Mouse (Mus musculus) CH12.LX (cell line): Measurements from ENCODE around the gene Endog. TPM values are rescaled to one million over a fixed set of nuclear protein-coding genes. Genes with fewer than 3 reads are reported as not detected.
A peak's percentile ranks its signal among the peaks of the same experiment; 100 is the strongest.

Source experiments
- DNase-seq: peaks from one replicate; pipeline ENCODE4 v3.0.0-alpha.2; 2013; ENCODE audit errors: extremely low read depth
- H3K27ac ChIP-seq: 2 replicates; pipeline ENCODE4 v1.5.1; 2012; ENCODE audit warnings: low read depth, mild to moderate bottlenecking, control low read depth, moderate library complexity; ENCODE audit not compliant: insufficient read depth
- H3K27me3 ChIP-seq: replicated peaks from 2 replicates; pipeline ENCODE3; 2012; ENCODE audit warnings: inconsistent platforms
- H3K36me3 ChIP-seq, 2 experiments: replicated peaks in 1 of 2; 2 replicates each; pipeline versions ENCODE3 to v1.6.1; 2012; ENCODE audit warnings: inconsistent platforms in 1 of 2, low read length in 1 of 2, mild to moderate bottlenecking in 1 of 2, mixed read lengths in 1 of 2, moderate library complexity in 1 of 2; ENCODE audit not compliant: control insufficient read depth in 1 of 2, insufficient read depth in 1 of 2
- H3K4me1 ChIP-seq, 2 experiments: 2 replicates each; pipeline ENCODE4 v1.6.1; 2012; ENCODE audit warnings: inconsistent platforms in 1 of 2, moderate library complexity in 1 of 2; ENCODE audit not compliant: insufficient read depth in 2 of 2, control insufficient read depth in 1 of 2
- H3K4me2 ChIP-seq: 2 replicates; pipeline ENCODE4 v1.6.1; 2012; ENCODE audit warnings: low read depth, mild to moderate bottlenecking, control low read depth; ENCODE audit not compliant: poor library complexity, insufficient read depth, severe bottlenecking
- H3K4me3 ChIP-seq, 3 experiments: fragments of 150-350 bp in 1 of 3; sonication (generic) in 1 of 3; replicated peaks in 1 of 3; 2 replicates each; pipeline versions ENCODE3 to v1.5.1; 2011 to 2012; ENCODE audit warnings: low read depth in 2 of 3, low read length in 2 of 3, mild to moderate bottlenecking in 2 of 3, moderate library complexity in 2 of 3, control low read depth in 1 of 3, improper control_type of control experiment in 1 of 3, inconsistent platforms in 1 of 3, mixed read lengths in 1 of 3; ENCODE audit not compliant: poor library complexity in 1 of 3
- H3K79me2 ChIP-seq: replicated peaks from 2 replicates; pipeline ENCODE4 v1.6.1; 2012; ENCODE audit warnings: mild to moderate bottlenecking, moderate library complexity; ENCODE audit not compliant: control insufficient read depth, poor library complexity, insufficient read depth, severe bottlenecking; ENCODE audit errors: extremely low read depth
- H3K9ac ChIP-seq: 2 replicates; pipeline ENCODE4 v1.6.1; 2012; ENCODE audit warnings: low read depth, mild to moderate bottlenecking, control low read depth, moderate library complexity; ENCODE audit not compliant: insufficient read depth
- H3K9me3 ChIP-seq: replicated peaks from 2 replicates; pipeline ENCODE3; 2012; ENCODE audit warnings: low read length, inconsistent platforms, mixed read lengths
- BHLHE40 ChIP-seq: IDR thresholded peaks from 2 replicates; pipeline ENCODE4 v1.6.1; 2011; ENCODE audit warnings: mild to moderate bottlenecking, low read depth, low read length, improper control_type of control experiment
- CHD1 ChIP-seq: IDR thresholded peaks from 2 replicates; pipeline ENCODE4 v1.6.1; 2012; ENCODE audit warnings: low read depth, low read length, improper control_type of control experiment, inconsistent platforms
- CHD2 ChIP-seq: IDR thresholded peaks from 2 replicates; pipeline ENCODE4 v1.6.1; 2011; ENCODE audit warnings: low read length, improper control_type of control experiment
- CTCF ChIP-seq, 2 experiments: IDR thresholded peaks in 1 of 2; conservative IDR thresholded peaks in 1 of 2; 2 replicates each; pipeline ENCODE4 v1.5.1; 2011 to 2012; ENCODE audit warnings: low read depth in 2 of 2, low read length in 2 of 2, improper control_type of control experiment in 1 of 2, inconsistent platforms in 1 of 2, mild to moderate bottlenecking in 1 of 2, moderate library complexity in 1 of 2
- E2F4 ChIP-seq: IDR thresholded peaks from 2 replicates; pipeline ENCODE4 v1.6.1; 2011; ENCODE audit warnings: low read depth, low read length, improper control_type of control experiment; ENCODE audit not compliant: insufficient replicate concordance
- ELF1 ChIP-seq: IDR thresholded peaks from 2 replicates; pipeline ENCODE4 v1.6.1; 2014; ENCODE audit warnings: low read depth, mild to moderate bottlenecking, inconsistent platforms, low read length, improper control_type of control experiment
- EP300 ChIP-seq: IDR thresholded peaks from 2 replicates; pipeline ENCODE4 v1.6.1; 2011; ENCODE audit warnings: low read length, improper control_type of control experiment
- ETS1 ChIP-seq: conservative IDR thresholded peaks from 2 replicates; pipeline ENCODE4 v1.6.1; 2012; ENCODE audit warnings: low read depth, mild to moderate bottlenecking, inconsistent platforms, low read length, improper control_type of control experiment, moderate library complexity
- GABPA ChIP-seq: IDR thresholded peaks from 2 replicates; pipeline ENCODE4 v1.6.1; 2012; ENCODE audit warnings: low read depth, low read length, improper control_type of control experiment, inconsistent platforms; ENCODE audit not compliant: insufficient replicate concordance
- HCFC1 ChIP-seq: IDR thresholded peaks from 2 replicates; pipeline ENCODE4 v1.6.1; 2012; ENCODE audit warnings: low read depth, mild to moderate bottlenecking, inconsistent platforms, low read length, improper control_type of control experiment
- IRF4 ChIP-seq: IDR thresholded peaks from 2 replicates; pipeline ENCODE4 v1.6.1; 2014; ENCODE audit warnings: low read depth, mild to moderate bottlenecking, inconsistent platforms, low read length, improper control_type of control experiment
- JUN ChIP-seq: IDR thresholded peaks from 2 replicates; pipeline ENCODE4 v1.6.1; 2011; ENCODE audit warnings: low read depth, mild to moderate bottlenecking, low read length, improper control_type of control experiment, moderate library complexity; ENCODE audit not compliant: insufficient read depth
- JUND ChIP-seq: conservative IDR thresholded peaks from 2 replicates; pipeline ENCODE4 v1.6.1; 2011; ENCODE audit warnings: low read depth, low read length, improper control_type of control experiment
- KAT2A ChIP-seq: IDR thresholded peaks from 2 replicates; pipeline ENCODE4 v1.6.1; 2012; ENCODE audit warnings: low read length, improper control_type of control experiment, inconsistent platforms; ENCODE audit not compliant: insufficient replicate concordance
- MAFK ChIP-seq: IDR thresholded peaks from 2 replicates; pipeline ENCODE4 v1.6.1; 2011; ENCODE audit warnings: low read length, improper control_type of control experiment; ENCODE audit not compliant: insufficient replicate concordance
- MAX ChIP-seq: IDR thresholded peaks from 2 replicates; pipeline ENCODE4 v1.6.1; 2011; ENCODE audit warnings: low read length, improper control_type of control experiment
- MAZ ChIP-seq: IDR thresholded peaks from 2 replicates; pipeline ENCODE4 v1.6.1; 2012; ENCODE audit warnings: low read depth, mild to moderate bottlenecking, inconsistent platforms, low read length, improper control_type of control experiment, moderate library complexity
- MEF2A ChIP-seq: IDR thresholded peaks from 2 replicates; pipeline ENCODE4 v1.6.1; 2014; ENCODE audit warnings: low read depth, mild to moderate bottlenecking, inconsistent platforms, low read length, improper control_type of control experiment, borderline replicate concordance
- MXI1 ChIP-seq: IDR thresholded peaks from 2 replicates; pipeline ENCODE4 v1.6.1; 2011; ENCODE audit warnings: mild to moderate bottlenecking, low read depth, low read length, improper control_type of control experiment
- MYC ChIP-seq: IDR thresholded peaks from 2 replicates; pipeline ENCODE4 v1.6.1; 2011; ENCODE audit warnings: low read depth, mild to moderate bottlenecking, improper control_type of control experiment, low read length
- NELFE ChIP-seq: IDR thresholded peaks from 2 replicates; pipeline ENCODE4 v1.6.1; 2011; ENCODE audit warnings: low read depth, low read length, improper control_type of control experiment
- NRF1 ChIP-seq: IDR thresholded peaks from 2 replicates; pipeline ENCODE4 v1.6.1; 2014; ENCODE audit warnings: low read depth, mild to moderate bottlenecking, inconsistent platforms, low read length, improper control_type of control experiment, moderate library complexity
- PAX5 ChIP-seq: IDR thresholded peaks from 2 replicates; pipeline ENCODE4 v1.6.1; 2012; ENCODE audit warnings: low read length, inconsistent platforms, mixed read lengths
- POLR2A ChIP-seq: IDR thresholded peaks from 2 replicates; pipeline ENCODE4 v1.6.1; 2011; ENCODE audit warnings: low read depth, mild to moderate bottlenecking, improper control_type of control experiment, low read length
- POLR2AphosphoS2 ChIP-seq: IDR thresholded peaks from 2 replicates; pipeline ENCODE4 v1.6.1; 2011; ENCODE audit warnings: low read depth, low read length, improper control_type of control experiment
- RAD21 ChIP-seq: IDR thresholded peaks from 2 replicates; pipeline ENCODE4 v1.6.1; 2011; ENCODE audit warnings: low read depth, mild to moderate bottlenecking, low read length, improper control_type of control experiment, moderate library complexity
- RCOR1 ChIP-seq: conservative IDR thresholded peaks from 2 replicates; pipeline ENCODE4 v1.6.1; 2012; ENCODE audit warnings: low read depth, mild to moderate bottlenecking, inconsistent platforms, low read length, improper control_type of control experiment
- SIN3A ChIP-seq: IDR thresholded peaks from 2 replicates; pipeline ENCODE4 v1.6.1; 2012; ENCODE audit warnings: low read length, improper control_type of control experiment, inconsistent platforms
- SMC3 ChIP-seq: IDR thresholded peaks from 2 replicates; pipeline ENCODE4 v1.6.1; 2011; ENCODE audit warnings: low read depth, low read length, improper control_type of control experiment
- TBP ChIP-seq: conservative IDR thresholded peaks from 2 replicates; pipeline ENCODE4 v1.6.1; 2011; ENCODE audit warnings: low read depth, low read length, improper control_type of control experiment
- TCF12 ChIP-seq: IDR thresholded peaks from 2 replicates; pipeline ENCODE4 v1.6.1; 2014; ENCODE audit warnings: low read depth, mild to moderate bottlenecking, inconsistent platforms, low read length, improper control_type of control experiment
- UBTF ChIP-seq: IDR thresholded peaks from 2 replicates; pipeline ENCODE4 v1.6.1; 2012; ENCODE audit warnings: low read depth, mild to moderate bottlenecking, inconsistent platforms, low read length, improper control_type of control experiment, moderate library complexity
- USF1 ChIP-seq: IDR thresholded peaks from 2 replicates; pipeline ENCODE4 v1.6.1; 2014; ENCODE audit warnings: low read depth, mild to moderate bottlenecking, inconsistent platforms, low read length, improper control_type of control experiment
- USF2 ChIP-seq: conservative IDR thresholded peaks from 2 replicates; pipeline ENCODE4 v1.6.1; 2011; ENCODE audit warnings: low read depth, low read length, improper control_type of control experiment
- ZC3H11A ChIP-seq: IDR thresholded peaks from 2 replicates; pipeline ENCODE4 v1.6.1; 2012; ENCODE audit warnings: low read depth, mild to moderate bottlenecking, inconsistent platforms, low read length, improper control_type of control experiment
- ZKSCAN1 ChIP-seq: IDR thresholded peaks from 2 replicates; pipeline ENCODE4 v1.6.1; 2012; ENCODE audit warnings: low read depth, inconsistent platforms, low read length, improper control_type of control experiment, borderline replicate concordance
- ZMIZ1 ChIP-seq: IDR thresholded peaks from 2 replicates; pipeline ENCODE4 v1.6.1; 2012; ENCODE audit warnings: low read depth, mild to moderate bottlenecking, inconsistent platforms, low read length, improper control_type of control experiment
- ZNF384 ChIP-seq: IDR thresholded peaks from 2 replicates; pipeline ENCODE4 v1.6.1; 2012; ENCODE audit warnings: low read depth, low read length, improper control_type of control experiment, inconsistent platforms
- dilution Hi-C: fragments of 300-500 bp; cut with MboI; formaldehyde crosslinking; loops from 2 replicates; pipeline ENCODE4 v1.14.3; 2020; ENCODE audit warnings: low sequenced_read_pairs; ENCODE audit not compliant: extremely low pct_unique_long_range_greater_than_20kb, extremely low pct_ligation_motif_present
- in situ Hi-C: fragments of 300-500 bp; cut with MboI; formaldehyde crosslinking; loops from 3 replicates; pipeline ENCODE4 v1.14.3; 2019; ENCODE audit warnings: low sequenced_read_pairs, low pct_ligation_motif_present, low pct_unique_long_range_greater_than_20kb, mixed read lengths
- polyA plus RNA-seq: library from polyadenylated mRNA; unstranded; fragments of >175 nt; gene quantifications from 2 replicates; pipeline ENCODE4 v1.2.1, GENCODE M21; 2012; ENCODE audit warnings: low read depth; ENCODE audit not compliant: insufficient read length
- total RNA-seq, 2 experiments: library from RNA; depleted of rRNA; stranded (reverse); fragments of 300-350 nt in 1 of 2; fragments of >200 nt in 1 of 2; gene quantifications; 2 replicates each; pipeline ENCODE4 v1.2.3; 2012 to 2014

The Endog gene
- total and polyA plus RNA-seq, 3 experiments: 9.2 TPM; not detected in 2

GRCm38 (mm10) chr2:30128789-30129188 is 42.5 kb upstream of the Endog start:
- Histone ChIP-seq H3K36me3 (no peaks in the 10 kb centered on the region), H3K27me3 (no peaks in the 10 kb centered on the region), H3K4me3 (no peak overlapping the region), H3K27ac (no peak overlapping the region), H3K9ac (no peak overlapping the region), H3K4me2 (no peak overlapping the region), H3K79me2 (no peaks in the 10 kb centered on the region), H3K9me3 (no peaks in the 10 kb centered on the region)
- DNase-seq: peak; percentile 49
- dilution Hi-C loops (no loop called here), in situ Hi-C loops (no loop called here)
- TF ChIP-seq JUND: no peak
- TF ChIP-seq USF2: no peak
- no peak for TF ChIP-seq POLR2AphosphoS2
- TF ChIP-seq EP300: no peak
- no peak for TF ChIP-seq NELFE
- TF ChIP-seq TBP: no peak
- TF ChIP-seq POLR2A: no peak
- no peak for TF ChIP-seq RCOR1
- no peak for TF ChIP-seq HCFC1
- TF ChIP-seq USF1: no peak
- no peak for TF ChIP-seq CHD2
- TF ChIP-seq RAD21: peak; percentile 46
- TF ChIP-seq ELF1: peak; percentile 23; the same call in 1 of the 2 replicates
- TF ChIP-seq GABPA: no peak
- no peak for TF ChIP-seq BHLHE40
- no peak for TF ChIP-seq SIN3A
- TF ChIP-seq ETS1: no peak
- TF ChIP-seq ZKSCAN1: no peak
- TF ChIP-seq MAFK: no peak
- no peak for TF ChIP-seq CHD1
- TF ChIP-seq JUN: no peak
- no peak for TF ChIP-seq ZC3H11A
- no peak for TF ChIP-seq E2F4
- no peak for TF ChIP-seq MXI1
- peak; percentile 50 for TF ChIP-seq ZNF384
- no peak for TF ChIP-seq MEF2A
- TF ChIP-seq MAZ: no peak
- peak; percentile 30 to 88; a peak in 3 of 4 replicates for TF ChIP-seq CTCF (conservative IDR thresholded peaks at IDR 0.05 in 1 of 2, IDR thresholded peaks at IDR 0.05 in 1 of 2; ENCODE audit: low read depth in 2 of 2, low read length in 2 of 2)
- no peak for TF ChIP-seq PAX5
- no peak for TF ChIP-seq IRF4
- peak; percentile 48; the same call in 1 of the 2 replicates for TF ChIP-seq MAX
- TF ChIP-seq SMC3: peak; percentile 58
- no peak for TF ChIP-seq KAT2A
- TF ChIP-seq MYC: peak; percentile 91
- TF ChIP-seq UBTF: no peak
- no peak for TF ChIP-seq ZMIZ1
- TF ChIP-seq TCF12: no peak
- TF ChIP-seq NRF1: no peak
- TF ChIP-seq, all 38 proteins: peak for 7
- H3K4me1 ChIP-seq: peaks cover 0 to 18% of the 10 kb centered on the region in 2 experiments; a peak in 2 of 4 replicates
